Mouse (Mus musculus) gastrocnemius, postnatal 36 days (tissue): Measurements from ENCODE around the gene Sirt2. TPM values are rescaled to one million over a fixed set of nuclear protein-coding genes. Genes with fewer than 3 reads are reported as not detected.

Source experiments
- DNase-seq, 2 experiments: peaks; one replicate each; pipeline ENCODE4 v3.0.0; 2022
- intact Hi-C: fragments of 180-260 bp; cut with DNase I; formaldehyde crosslinking; loops from one replicate; pipeline ENCODE4 v1.15.1; 2025
- total RNA-seq, 2 experiments: library from RNA; stranded (reverse); gene quantifications; 2 replicates each; pipeline ENCODE4 v1.2.3; 2021

Gene Sirt2
- total RNA-seq, 2 experiments from 2014 or later, result 85.5 to 86.4 TPM

DNA sequence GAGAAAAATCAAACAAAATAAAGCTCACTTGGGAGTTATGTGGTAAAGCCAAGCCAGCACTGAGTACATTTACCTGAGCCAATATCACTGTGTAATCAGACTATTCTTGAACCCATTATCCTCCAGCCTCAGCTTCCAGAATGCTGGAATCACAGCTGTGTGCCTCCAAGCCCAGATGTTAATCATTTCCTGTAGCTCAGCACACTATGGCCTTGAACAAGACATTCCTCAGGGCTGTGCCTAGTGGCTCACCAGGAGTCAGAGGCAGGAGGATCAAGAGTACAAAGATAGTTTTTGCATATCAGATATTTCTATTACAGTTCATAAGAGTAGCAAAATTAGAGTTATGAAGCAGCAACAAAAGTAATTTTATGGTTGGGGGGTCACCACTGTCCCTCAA, 25.2 kb downstream of the Sirt2 start:
- intact Hi-C loops, result no loop called here
- DNase-seq, result no peak

DNA sequence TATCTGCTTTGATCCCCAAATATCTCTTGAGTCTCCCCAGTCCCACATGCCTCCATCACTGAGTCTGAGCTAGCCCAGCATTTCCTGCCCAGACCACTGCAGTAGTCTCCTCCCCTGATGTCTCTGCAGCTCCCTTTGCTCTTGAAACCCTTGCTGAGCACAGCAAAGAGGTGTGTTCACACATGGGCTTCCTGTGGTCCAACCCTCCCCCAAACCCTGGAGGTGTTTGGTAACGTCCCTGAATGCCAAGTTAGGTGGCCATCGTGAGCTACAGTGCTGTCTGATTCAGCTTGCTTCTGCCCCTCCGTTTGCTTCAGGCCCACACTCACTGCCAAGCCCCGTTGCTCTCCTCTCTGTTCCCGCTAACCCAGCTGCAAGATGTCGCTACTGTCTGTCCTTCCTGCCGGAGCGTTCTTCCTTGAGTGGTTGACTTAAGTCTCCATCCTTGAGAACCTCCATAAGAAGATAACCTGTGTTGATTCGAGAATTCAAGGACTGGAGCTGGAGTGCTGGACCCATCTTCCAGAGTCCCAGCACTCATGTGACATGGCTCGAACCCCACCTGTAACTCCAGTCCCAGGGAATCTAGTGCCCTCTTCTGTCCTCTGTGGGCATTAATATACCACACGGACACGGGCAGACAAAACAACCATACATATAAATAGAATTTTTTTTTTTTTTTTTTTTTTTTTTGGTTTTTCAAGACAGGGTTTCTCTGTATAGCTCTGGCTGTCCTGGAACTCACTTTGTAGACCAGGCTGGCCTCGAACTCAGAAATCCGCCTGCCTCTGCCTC, 26.1 kb downstream of the Sirt2 start:
- intact Hi-C loops, result no loop called here
- DNase-seq, result no peak

DNA sequence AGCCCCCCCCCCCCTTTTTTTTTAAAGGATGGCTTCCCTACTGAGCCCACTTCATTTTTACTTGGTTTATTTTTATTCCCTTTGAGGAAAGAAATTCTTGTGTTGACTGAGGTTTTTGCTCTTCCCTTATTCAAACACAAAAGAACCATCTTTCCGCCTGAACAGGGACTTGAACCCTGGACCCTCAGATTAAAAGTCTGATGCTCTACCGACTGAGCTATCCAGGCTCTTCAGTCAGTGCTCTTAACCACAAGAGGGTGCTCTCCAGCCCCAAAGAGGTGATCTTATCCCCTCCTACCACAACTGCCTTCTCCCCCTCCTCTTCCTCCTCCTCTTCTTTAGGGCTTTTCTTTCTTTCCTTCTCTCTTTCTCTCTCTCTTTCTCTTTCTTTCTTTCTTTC, 27.3 kb downstream of the Sirt2 start:
- no peak for DNase-seq
- intact Hi-C loops, result no loop called here

DNA sequence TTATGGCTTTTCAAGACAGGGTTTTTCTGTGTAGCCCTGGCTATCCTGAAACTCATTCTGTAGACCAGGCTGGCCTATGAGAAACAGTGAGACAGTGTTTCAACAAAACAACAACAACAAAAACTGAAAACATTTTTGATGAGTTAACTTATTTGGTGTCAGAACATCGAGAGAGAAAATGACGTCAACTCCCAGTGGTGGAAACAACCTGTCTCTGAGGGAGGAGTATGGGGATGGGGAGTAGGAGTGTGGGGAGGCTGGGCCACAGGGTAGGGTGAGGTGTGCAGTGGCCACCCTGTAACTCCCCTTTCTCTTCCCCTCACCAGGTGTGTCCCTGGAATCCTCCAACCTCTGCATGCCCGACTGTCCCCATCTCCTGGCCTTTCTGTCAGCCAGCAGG, 28.0 kb downstream of the Sirt2 start:
- no peak for DNase-seq
- intact Hi-C loops, result no loop called here

DNA sequence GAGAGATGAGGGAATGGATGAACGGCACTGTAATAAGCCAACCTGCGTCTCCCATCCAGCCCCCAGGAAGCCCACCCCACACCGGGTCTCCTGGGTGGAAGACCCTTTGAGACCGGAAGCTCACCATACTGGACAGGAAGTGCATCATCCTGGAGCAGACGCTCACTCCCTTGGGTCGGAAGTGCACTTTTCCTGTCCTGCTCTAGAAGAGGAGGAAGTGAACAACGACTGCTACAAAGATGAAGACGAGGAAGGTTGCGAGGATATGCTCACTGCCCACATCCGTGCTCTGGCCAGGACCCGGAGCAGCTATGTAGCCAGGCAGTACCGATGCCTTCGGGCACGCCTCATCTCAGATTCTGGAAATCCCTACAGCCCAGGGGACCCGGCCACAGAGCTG, 29.3 kb downstream of the Sirt2 start:
- intact Hi-C loops, result loop anchor here (2.0 to 5.0 kb wide), 2 partner anchors 71 to 176 kb away; no protein-coding TSS in a partner anchor
- no peak for DNase-seq

DNA sequence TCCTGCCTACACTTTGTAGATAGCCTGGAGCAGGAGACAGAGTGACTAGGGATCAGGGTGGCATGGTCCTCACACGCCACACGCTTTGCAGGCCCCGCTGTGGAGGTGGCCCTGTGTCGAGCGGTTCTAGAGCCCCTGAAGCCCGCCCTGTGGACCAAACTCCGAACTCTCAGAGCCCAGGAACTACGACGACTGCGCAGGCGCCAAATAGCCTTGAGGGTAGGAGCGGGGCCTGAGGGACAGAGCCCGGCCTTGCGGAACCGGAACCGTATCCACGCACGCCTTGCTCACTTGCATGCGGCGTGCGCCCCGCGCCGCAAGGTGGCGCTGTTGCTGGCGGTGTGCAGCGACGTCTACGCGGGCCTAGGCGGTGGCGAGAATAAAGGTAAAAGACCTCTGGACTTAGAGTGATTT, 30.0 kb downstream of the Sirt2 start:
- intact Hi-C loops, result loop anchor here (2.0 to 5.0 kb wide), 2 partner anchors 70 to 176 kb away; no protein-coding TSS in a partner anchor
- DNase-seq, result peak; percentile 79 to 81

DNA sequence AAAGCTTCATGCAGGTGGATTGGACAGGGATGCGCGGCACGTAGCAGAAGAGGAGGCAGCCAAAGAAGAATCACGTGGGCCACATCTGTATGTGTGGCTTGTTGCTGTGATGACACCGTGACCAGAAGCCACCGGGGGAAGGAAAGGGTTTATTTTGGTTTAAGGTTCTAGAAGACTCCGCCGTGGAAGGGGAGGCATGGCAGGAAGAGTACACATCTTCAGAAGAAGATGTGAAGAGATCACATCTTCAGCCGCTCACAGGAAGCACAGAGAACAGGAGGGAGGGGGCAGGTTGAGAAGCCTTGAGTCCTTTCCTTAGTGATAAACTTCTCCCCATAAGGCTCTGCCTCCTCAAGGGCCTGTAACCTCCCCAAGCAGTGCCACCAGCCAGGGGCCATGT, 33.5 kb downstream of the Sirt2 start:
- intact Hi-C loops, result loop anchor here (5.0 kb wide), 1 partner anchor 172 kb away; no protein-coding TSS in a partner anchor
- DNase-seq, result no peak

DNA sequence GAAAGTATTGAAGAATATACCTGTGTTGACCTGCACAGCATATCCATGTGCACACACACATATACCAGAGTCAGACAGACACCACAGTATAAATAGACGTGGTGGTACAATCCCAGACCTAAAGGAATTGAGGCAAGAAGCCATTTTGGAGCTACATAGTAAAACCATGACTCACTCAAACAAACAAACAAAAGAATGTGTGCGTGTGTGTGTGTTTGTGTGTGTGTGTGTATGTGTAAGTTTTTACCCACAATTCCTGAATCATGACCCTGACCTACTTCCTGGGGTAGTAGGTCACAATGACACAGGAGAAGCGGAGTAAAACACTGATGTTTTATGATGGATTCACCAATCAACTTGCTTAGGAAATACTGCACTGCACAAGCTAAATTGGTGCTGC, 34.9 kb downstream of the Sirt2 start:
- no peak for DNase-seq
- intact Hi-C loops, result no loop called here

DNA sequence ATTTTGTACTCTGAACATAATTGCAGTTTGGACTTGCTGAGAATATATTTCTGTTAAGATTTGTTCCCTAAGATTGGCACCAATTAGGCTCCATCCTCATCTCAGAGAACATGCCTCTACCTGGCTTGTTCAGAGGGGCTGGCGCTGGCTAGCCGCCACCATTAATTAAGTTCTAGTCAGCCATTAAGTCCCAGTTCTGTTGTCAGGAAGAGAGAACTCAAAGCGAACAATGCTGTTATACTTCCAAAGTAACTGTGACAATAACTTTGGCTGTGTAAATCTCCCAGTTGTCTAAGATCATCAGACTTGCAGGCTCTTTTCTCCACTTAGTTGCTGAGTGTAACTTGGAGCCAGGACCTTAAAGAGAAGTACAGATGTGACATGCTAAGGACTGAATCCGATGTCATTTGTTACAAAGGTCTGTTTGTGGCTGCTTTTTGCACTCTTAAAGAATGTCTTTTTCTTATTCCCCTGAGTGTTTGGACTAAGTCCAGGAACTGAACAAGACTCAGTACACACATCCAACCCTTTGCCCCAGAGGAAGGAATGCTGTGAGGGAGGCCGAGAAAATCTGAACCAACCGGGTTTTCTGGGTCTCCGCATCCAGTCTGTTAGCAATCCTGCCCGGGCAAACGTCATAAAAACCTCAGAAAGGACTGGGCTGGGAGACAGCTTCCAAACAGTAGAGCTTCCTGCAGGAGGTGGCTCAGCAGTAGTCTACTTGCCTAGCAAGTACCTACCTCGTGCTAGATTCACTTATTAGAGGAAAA, 35.6 kb downstream of the Sirt2 start:
- intact Hi-C loops, result no loop called here
- DNase-seq, result peak in 1 of 2 experiments; percentile 23

DNA sequence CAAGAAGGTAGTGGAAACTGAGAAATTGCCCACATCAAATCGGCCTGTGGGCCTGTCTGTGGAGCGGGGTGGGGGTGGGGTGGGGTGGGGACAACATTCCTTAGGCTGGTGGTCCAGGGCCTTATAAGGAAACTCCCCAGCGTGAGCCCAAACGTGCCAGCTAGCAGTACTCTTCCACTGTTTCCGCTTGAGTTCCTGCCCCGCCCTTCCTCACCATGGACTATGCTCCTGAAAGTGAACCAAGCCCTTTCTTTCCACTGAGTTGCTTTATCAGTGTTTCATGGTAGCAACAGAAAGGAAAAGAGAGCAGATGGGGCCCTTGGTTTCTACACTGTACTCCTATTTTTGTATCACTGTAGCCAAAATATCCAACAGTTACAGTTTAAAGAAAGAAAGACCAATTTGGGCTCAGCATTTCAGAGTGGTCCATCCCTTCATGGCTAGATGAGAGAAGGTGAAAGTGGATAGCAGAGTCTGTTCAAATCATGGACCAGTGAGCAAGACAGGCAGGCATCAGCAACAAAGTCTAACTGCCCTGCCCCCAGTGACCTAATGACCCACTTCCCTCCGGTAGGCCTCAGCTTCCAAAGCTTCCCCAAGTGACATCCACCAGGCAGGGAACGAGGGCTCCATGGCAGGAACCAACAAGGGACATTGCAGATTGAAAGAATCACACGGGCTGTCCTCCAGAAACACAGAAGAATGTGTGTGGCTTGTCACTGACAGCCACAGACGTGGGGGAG, 36.5 kb downstream of the Sirt2 start:
- intact Hi-C loops, result loop anchor here (1.0 kb wide), 1 partner anchor 33 kb away; no protein-coding TSS in a partner anchor
- DNase-seq, result no peak

DNA sequence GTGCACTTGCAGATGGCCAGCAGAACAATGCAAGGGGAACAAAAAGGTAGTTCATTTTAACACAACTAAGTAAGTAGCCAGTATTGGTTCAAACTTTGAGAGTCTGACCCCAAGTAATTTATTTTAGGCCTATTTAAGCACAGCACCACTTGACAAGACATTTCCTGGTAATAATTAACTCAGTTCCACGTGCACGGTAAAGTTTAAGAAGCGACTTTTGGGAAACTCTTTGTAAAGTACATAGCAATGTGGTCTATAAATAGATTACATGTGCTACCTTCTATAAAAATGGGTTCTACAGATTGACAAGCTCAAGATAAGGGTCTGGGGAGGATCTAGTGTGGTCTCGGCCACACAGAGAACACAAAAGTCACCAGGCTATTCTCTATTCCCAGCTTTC, 37.2 kb downstream of the Sirt2 start:
- intact Hi-C loops, result loop anchor here (1.0 kb wide), 1 partner anchor 33 kb away; no protein-coding TSS in a partner anchor
- no peak for DNase-seq

DNA sequence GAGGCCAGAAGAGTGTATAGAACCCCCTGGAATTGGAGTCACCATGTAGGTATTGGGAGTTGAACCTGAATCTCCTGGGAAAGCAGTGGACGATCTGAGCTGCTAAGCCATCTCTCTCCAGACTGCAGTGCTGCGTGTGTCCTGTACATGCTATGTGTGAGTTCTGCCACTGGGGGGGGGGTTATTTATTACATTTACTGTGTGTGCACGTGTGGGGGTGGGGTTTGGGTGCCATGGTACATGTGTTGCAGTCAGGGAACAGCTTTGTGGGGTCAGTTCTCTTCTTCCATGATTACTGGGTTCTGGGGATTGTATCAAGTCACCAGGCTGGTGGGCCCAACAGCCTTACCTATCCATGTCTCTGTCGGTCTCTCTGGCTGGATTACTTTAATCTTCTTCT, 40.3 kb downstream of the Sirt2 start:
- intact Hi-C loops, result no loop called here
- DNase-seq, result no peak

DNA sequence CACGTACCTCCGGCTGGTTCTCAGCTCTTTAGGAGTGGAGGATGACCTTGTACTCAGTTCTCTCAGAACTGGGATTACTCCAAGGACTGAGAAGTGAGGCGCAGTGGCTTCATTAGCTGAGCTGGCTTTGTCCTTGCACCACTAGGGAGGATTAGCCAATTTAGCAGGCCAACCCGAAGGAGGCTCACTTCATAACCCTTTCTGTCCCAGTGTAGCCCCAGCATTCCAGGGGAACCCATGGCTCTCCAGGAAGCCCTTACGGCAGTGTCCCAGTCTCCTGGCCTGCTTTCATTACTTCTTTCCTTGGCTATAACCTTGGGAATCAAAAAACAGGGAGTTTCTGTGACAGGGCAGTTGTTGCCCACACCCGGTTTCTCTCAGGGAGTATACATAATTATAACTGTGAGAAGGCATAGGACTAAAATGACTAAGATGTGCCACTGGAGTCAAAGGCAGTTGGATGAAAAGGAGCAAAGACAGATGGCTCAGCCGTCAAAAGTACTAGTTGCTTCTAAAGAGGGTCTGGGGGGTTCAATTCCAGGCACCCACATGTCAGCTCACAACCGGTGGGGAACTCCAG, 41.2 kb downstream of the Sirt2 start:
- peak; percentile 42 for DNase-seq
- intact Hi-C loops, result loop anchor here (2.0 kb wide), 1 partner anchor 17 kb away; the partner anchor contains the start of gene Ech1

DNA sequence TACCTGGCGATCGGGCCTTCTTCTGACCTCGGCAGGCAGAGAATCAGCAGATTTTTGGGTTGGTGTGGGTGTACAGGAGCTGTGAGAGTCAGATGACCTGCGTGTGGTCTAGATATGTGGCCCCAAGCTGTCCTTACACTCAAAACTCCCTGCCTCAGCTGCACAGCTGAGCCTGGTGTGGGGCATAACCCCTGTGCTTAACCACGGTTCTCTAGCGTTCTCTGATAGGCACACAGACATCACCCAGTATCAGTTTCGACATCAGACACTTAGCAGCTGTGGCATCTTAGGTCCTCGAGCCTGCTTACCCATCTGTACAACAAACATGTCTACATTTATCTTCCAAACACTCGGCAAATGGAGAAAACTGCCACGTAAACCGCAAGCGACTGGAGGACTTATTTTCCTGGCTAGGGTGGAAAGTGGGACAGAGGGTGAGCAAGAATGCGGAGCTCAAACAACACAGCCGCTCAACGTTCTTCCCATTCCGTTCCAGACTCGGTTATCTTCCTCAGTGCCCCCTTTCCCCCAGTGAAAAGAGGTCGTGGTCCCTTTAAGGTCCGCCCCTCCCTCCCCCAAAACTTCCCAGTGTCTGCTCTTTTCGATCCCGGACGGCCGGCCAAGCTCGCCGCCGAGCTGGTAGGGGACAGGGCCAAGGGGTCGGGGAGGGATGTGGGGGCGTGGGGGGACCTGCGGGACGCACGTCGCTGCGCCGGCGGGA, 41.8 kb downstream of the Sirt2 start, which contains the start of gene Hnrnpl:
Gene Hnrnpl (plus strand): TSS at position 321 of the 721 bp plus-strand sequence.
- intact Hi-C loops, result loop anchor here (2.0 kb wide), 1 partner anchor 16 kb away; the partner anchor contains the start of gene Ech1
- peak; percentile 69 to 70 for DNase-seq

DNA sequence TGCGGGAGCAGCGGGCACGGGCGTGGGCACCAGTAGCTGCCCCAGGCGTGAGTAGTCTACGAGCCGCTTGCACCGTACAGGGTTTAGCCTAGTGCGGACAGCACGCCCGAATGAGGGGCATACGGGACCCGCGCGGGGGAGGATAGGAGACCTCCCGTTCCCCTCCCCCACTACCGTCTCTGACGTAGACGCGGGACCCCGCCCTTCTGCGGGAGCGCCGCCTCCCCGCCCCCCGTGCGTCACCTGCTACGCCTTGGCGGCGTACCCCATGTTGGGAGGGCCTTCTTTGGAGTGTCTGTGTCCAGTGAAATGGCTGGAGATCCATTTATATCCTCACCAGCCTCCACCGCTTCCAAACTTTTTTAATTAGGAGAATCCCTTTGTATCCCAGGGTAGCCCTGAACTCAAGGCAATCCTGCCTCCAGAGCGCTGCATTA, 42.4 kb downstream of the Sirt2 start:
- peak; percentile 93 to 96 for DNase-seq
- intact Hi-C loops, result loop anchor here (2.0 kb wide), 1 partner anchor 16 kb away; the partner anchor contains the start of gene Ech1

DNA sequence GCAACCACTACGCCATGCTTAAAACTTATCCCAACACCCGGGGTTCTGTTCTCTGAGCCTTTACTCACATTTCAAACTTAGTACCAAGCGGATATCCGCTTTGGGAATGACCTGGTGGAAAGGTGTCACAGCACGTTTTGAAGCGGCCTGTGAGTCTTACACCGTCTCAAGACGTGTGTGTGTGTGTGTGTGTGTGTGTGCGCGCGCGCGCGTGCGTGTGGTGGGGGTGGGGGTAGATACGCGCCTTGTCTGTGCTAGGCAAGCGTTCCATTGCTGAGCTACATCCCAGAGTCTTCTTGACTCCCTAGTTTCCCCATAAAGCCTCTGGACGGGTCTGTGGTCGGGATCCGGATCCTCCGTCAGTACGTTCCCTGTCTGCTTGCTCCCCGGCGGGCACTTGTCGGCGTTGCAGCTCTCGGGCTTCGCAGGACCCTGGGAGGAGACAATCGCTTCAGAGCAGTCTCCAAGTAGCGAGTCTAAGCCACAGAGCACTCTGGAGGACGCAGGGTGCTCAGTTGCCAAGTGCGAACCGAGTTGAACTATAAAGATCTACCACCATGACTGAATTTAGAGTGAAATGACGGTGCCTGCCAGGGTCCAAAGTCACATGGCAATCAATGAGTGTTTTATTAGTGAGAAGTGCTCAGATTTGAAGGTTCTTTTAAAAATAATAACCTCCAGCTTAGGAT, 43.0 kb downstream of the Sirt2 start:
- intact Hi-C loops, result loop anchor here (2.0 kb wide), 1 partner anchor 15 kb away; the partner anchor contains the start of gene Ech1
- DNase-seq, result peak in 1 of 2 experiments; percentile 44

DNA sequence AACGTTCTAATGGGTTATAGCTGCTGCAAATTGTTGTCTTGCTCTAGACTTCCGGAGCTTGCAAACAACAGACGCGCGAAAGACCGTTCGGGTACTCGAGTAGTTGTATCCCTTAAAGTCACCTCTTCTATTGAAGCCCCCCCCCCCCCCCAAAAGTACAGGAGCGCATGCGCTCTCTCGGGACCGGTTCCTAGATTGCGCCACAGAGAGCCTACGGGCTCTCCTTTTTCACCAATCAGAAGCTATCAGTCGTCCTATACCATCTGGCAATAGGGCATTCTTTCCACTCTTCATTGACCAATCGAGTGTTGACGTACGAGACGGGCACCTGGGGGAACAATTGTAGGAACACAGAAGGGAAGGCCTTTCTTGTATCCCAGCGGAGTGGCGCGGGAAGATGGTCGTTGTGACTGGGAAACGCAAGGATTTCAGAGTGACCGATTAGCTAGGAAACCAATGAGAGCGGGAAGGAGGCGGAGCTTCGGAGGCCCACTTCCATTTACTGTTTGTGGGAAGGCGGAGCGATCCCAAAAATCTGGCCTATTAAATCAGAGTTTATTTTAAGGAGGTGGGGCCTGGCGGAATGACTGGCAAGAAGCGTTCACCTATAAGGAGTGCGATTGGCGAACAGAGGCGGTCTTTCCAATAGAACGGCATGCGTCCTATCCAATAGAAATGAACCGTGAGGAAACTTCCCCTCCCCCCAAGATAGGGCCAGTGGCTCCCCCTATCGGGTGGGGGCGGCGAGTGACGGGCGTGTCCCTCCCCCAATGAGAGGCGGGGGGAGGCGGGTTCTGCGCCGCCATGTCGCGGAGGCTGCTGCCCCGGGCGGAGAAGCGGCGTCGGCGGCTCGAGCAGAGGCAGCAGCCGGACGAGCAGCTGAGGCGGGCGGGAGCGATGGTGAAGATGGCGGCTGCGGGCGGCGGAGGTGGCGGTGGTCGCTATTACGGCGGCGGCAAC, 43.9 kb downstream of the Sirt2 start:
- DNase-seq, result peak; percentile 96 to 98
- intact Hi-C loops, result no loop called here
